Mouse (Mus musculus): ENCODE results near the gene Gpr156. TPM values are rescaled to one million over a fixed set of nuclear protein-coding genes. Genes with fewer than 3 reads are reported as not detected.

Gpr156 gene
- polyA plus RNA-seq, 1 experiment: 0.75 TPM

DNA sequence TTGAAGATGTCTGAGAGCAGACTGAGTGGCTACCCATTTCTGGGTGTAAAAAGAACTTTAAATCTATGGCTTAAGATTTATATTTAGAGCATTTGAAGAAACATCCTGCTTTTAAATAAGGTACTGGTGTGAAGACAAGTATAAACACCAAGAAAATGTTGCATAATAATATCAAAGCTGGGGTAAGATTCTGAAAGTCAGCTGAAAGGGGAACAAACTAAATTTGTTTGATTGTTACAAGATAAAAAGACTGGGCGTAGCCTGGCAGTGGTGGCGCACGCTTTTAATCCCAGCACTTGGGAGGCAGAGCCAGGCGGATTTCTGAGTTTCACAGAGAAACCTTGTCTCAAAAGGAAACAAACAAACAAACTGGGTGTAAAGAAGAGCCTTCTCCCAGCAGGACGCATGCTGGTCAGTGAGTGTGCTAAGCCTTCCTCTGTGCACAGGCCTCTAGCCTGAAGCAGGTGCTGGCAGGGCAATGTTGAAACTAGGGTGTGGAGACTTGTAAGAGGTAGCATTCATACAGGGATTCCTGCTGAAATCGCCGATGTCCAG, 37.3 kb upstream of the Gpr156 start:
- TF ChIP-seq POLR2A (IDR thresholded peaks at IDR 0.05; ENCODE audit: extremely low read depth, insufficient read depth, low read length): no peak
- TF ChIP-seq CTCF (IDR thresholded peaks at IDR 0.05; ENCODE audit: extremely low read depth, insufficient read depth, low read length): no peak
- H3K27ac ChIP-seq (ENCODE audit: insufficient read depth, low read length): no peak overlapping the region
- H3K4me1 ChIP-seq (ENCODE audit: control insufficient read depth, insufficient read depth, low read length): peaks cover 6% of the 10 kb centered on the region
- no peak overlapping the region for H3K4me3 ChIP-seq (ENCODE audit: insufficient read depth, low read length)

DNA sequence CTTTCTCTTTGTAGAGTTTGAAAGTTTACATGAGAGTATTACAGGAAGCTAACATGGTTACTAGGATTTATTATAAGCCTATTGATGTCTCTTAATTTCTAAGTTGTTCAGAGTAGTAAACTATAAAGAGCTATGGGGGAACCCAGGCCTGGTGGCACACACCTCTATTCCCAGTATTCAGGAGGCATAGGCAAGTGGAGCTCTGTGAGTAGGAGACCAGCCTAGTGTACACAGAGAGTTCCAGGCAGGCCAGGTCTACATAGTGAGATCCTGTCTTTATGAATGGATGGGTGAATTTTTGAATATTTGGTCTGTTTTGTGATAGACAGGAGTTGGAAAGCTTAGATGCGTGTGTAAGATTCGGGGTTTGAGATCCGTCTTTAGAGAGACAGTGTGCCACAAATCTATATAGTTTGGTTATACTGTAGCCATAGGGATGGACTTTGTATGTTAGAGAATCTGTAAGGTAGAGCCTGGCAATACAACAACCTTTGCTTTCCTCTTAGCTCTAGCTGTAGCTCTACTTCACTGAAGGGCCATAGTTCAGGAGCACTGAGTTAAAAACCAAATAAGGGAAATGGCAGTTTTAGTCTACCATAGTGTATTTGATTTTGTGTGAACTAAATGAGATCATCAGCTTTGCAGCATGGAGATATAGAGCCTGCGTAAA, 36.4 kb upstream of the Gpr156 start:
- Histone ChIP-seq H3K4me1 (ENCODE audit: control insufficient read depth, insufficient read depth, low read length) (peaks cover 3% of the 10 kb centered on the region), H3K4me3 (ENCODE audit: insufficient read depth, low read length) (no peak overlapping the region), H3K27ac (ENCODE audit: insufficient read depth, low read length) (no peak overlapping the region)
- no peak for TF ChIP-seq POLR2A (IDR thresholded peaks at IDR 0.05; ENCODE audit: extremely low read depth, insufficient read depth, low read length)
- no peak for TF ChIP-seq CTCF (IDR thresholded peaks at IDR 0.05; ENCODE audit: extremely low read depth, insufficient read depth, low read length)

DNA sequence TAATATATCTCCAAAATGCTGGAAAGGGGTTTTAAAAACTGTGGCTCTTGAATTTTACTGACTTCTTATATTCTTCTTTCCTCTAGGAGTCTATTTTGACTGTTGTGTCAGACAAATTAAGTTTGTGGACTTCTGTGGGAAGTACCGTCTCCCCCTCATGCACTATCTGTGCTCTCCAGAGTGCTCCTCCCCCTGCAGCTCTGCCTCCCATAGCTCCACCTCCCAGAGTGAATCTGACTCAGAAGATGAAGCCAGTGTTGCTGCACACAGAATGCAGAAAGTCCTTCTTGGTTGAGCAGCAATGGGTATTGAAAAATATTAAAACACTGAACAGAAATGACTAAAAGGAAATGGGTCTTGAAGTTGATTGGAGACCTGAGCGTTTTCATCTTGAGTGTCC, 35.1 kb upstream of the Gpr156 start:
- TF ChIP-seq CTCF (IDR thresholded peaks at IDR 0.05; ENCODE audit: extremely low read depth, insufficient read depth, low read length) (no peak), POLR2A (IDR thresholded peaks at IDR 0.05; ENCODE audit: extremely low read depth, insufficient read depth, low read length) (no peak)
- Histone ChIP-seq H3K4me3 (ENCODE audit: insufficient read depth, low read length) (no peak overlapping the region), H3K27ac (ENCODE audit: insufficient read depth, low read length) (no peak overlapping the region), H3K4me1 (ENCODE audit: control insufficient read depth, insufficient read depth, low read length) (peaks cover 3% of the 10 kb centered on the region)

DNA sequence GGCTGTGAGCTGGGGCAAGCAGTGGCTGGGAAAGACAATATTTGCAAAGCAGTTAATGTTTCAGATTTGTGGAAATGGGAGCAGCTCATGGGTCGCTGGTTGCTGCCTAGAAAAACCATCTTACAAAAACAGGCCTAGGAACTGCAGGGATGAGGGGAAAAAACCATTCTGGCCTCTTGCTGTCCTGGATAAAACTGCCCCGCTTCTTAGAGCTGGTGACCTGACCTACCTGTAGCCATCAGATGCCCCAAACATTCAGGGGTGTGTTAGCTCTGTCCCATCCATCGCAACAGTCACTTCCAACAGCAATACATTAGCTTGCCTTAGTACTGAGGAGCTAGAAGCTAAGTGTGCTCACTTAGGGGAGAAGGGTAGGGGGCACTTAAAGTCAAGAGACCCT, 27.3 kb upstream of the Gpr156 start:
- no peak overlapping the region for H3K4me3 ChIP-seq (ENCODE audit: insufficient read depth, low read length)
- no peaks in the 10 kb centered on the region for H3K4me1 ChIP-seq (ENCODE audit: control insufficient read depth, insufficient read depth, low read length)
- TF ChIP-seq POLR2A (IDR thresholded peaks at IDR 0.05; ENCODE audit: extremely low read depth, insufficient read depth, low read length) (no peak), CTCF (IDR thresholded peaks at IDR 0.05; ENCODE audit: extremely low read depth, insufficient read depth, low read length) (no peak)
- no peak overlapping the region for H3K27ac ChIP-seq (ENCODE audit: insufficient read depth, low read length)

DNA sequence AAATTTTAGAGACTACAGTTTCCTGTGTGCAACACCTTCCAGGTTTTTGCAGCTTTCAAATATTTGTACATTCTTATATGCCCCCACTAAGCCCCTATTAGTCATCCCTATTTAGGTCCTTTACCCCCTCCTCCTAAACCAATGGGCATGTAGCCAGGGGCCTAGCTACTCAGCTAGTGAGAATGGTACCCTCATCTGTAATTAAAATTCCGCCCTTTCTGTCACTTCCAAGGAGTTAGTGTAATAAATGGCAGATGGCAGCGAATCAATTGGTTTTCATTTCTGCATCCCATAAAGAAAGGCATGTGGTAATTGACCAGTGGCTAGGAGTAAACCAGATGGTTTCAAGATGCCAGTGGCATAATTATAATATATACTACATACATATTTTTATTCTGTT, 23.6 kb upstream of the Gpr156 start:
- no peaks in the 10 kb centered on the region for H3K4me1 ChIP-seq (ENCODE audit: control insufficient read depth, insufficient read depth, low read length)
- TF ChIP-seq POLR2A (IDR thresholded peaks at IDR 0.05; ENCODE audit: extremely low read depth, insufficient read depth, low read length) (no peak), CTCF (IDR thresholded peaks at IDR 0.05; ENCODE audit: extremely low read depth, insufficient read depth, low read length) (no peak)
- H3K27ac ChIP-seq (ENCODE audit: insufficient read depth, low read length): no peak overlapping the region
- H3K4me3 ChIP-seq (ENCODE audit: insufficient read depth, low read length): no peak overlapping the region

DNA sequence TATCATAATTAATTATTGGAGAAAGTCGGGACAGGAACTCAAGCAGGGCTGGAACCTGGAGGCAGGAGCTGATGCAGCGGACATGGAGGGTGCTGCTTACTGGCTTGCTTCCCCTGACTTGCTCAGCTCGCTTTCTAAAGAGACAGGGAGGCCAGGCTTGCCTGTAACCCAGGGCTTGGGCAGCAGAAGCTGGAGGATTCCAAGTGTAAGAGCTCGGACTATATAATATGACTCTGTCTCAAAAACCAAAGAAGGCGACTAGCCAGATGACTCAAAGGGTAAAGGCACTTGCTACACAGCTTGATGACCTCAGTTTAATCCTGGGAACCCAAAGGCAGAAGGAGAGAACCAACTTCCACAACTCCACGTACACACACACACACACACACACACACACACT, 22.9 kb upstream of the Gpr156 start:
- no peak for TF ChIP-seq POLR2A (IDR thresholded peaks at IDR 0.05; ENCODE audit: extremely low read depth, insufficient read depth, low read length)
- no peak for TF ChIP-seq CTCF (IDR thresholded peaks at IDR 0.05; ENCODE audit: extremely low read depth, insufficient read depth, low read length)
- Histone ChIP-seq H3K4me3 (ENCODE audit: insufficient read depth, low read length) (no peak overlapping the region), H3K27ac (ENCODE audit: insufficient read depth, low read length) (no peak overlapping the region), H3K4me1 (ENCODE audit: control insufficient read depth, insufficient read depth, low read length) (no peaks in the 10 kb centered on the region)

DNA sequence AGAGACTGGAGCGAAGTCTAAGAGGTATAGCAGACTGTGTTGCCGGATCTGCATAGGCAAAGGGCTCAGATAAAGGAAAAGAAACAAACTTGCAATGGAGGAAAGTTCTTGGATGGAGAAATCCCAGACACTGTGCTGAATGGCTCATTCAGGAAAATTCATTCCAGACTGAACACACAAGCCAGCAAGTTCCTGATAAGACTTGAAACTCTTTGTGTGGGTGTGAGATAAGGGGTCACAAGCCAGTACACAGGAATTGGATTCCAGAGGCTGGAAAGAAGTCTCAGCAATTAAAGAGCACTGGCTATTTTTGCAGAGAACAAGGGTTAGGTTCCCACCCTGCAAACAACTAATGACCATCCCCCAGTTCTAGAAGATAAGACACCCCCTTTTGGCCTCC, 22.4 kb upstream of the Gpr156 start:
- Histone ChIP-seq H3K4me1 (ENCODE audit: control insufficient read depth, insufficient read depth, low read length) (no peaks in the 10 kb centered on the region), H3K27ac (ENCODE audit: insufficient read depth, low read length) (no peak overlapping the region), H3K4me3 (ENCODE audit: insufficient read depth, low read length) (no peak overlapping the region)
- TF ChIP-seq POLR2A (IDR thresholded peaks at IDR 0.05; ENCODE audit: extremely low read depth, insufficient read depth, low read length): no peak

DNA sequence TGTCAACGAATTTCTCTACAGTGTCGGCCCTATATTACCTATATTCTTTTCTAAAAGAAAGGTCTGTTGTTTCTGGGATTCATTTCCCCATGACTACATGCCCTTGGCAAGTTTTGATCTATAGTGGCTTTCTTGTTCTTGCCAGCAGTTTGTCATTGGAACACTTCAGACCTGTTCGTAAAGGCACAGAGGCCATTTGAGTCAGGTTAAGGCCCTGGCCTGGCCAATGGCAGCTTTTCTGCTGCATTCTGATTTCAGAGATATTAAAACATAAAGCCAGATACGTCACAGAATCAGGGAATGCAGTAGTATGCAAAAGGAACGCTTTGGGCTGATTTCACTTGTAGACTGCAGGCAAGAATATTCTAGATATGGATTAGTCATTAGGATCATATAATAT, 17.5 kb upstream of the Gpr156 start:
- Histone ChIP-seq H3K27ac (ENCODE audit: insufficient read depth, low read length) (no peak overlapping the region), H3K4me3 (ENCODE audit: insufficient read depth, low read length) (no peak overlapping the region), H3K4me1 (ENCODE audit: control insufficient read depth, insufficient read depth, low read length) (no peaks in the 10 kb centered on the region)
- TF ChIP-seq CTCF (IDR thresholded peaks at IDR 0.05; ENCODE audit: extremely low read depth, insufficient read depth, low read length) (no peak), POLR2A (IDR thresholded peaks at IDR 0.05; ENCODE audit: extremely low read depth, insufficient read depth, low read length) (no peak)

DNA sequence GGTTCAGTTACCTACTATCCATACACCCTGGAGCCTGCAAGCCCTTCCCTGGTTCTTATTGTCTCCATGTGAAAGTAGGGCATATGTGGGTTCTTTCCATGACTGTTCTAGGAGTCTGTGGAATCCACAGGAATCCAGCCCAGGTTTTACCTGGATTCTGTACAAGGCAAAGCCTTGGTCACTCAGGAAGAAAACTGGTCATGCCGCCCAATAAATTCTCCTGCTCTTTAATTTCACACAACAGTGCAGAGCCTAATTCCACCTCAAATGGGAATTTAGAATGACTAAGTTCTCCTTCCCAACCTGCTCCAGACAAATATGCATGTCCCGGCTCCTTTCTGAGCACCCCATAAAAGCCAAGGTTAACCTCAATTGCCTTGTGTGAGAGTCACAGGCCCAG, 16.9 kb upstream of the Gpr156 start:
- no peak overlapping the region for H3K4me3 ChIP-seq (ENCODE audit: insufficient read depth, low read length)
- no peak overlapping the region for H3K27ac ChIP-seq (ENCODE audit: insufficient read depth, low read length)
- TF ChIP-seq CTCF (IDR thresholded peaks at IDR 0.05; ENCODE audit: extremely low read depth, insufficient read depth, low read length) (no peak), POLR2A (IDR thresholded peaks at IDR 0.05; ENCODE audit: extremely low read depth, insufficient read depth, low read length) (no peak)
- no peaks in the 10 kb centered on the region for H3K4me1 ChIP-seq (ENCODE audit: control insufficient read depth, insufficient read depth, low read length)

DNA sequence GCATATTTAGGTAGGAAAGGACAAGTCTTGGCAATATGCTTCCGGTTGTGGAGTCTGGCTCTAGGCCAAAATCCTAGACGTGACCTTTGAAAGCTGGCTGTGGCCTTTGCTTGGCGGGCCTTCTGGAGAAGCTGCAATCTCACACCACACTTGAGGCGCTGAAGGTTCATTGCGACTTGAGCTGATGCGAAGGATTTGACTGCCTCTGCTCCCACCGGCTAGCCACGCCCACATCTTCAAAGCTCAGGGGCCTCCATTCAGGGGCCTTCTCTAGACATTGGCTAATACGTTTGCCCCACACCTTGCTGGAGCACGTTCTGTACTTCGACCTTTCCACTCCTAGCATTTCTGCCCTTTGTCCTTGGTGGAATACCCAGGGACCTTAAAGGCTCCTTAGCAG, 15.0 kb upstream of the Gpr156 start:
- Histone ChIP-seq H3K27ac (ENCODE audit: insufficient read depth, low read length) (no peak overlapping the region), H3K4me3 (ENCODE audit: insufficient read depth, low read length) (no peak overlapping the region), H3K4me1 (ENCODE audit: control insufficient read depth, insufficient read depth, low read length) (no peaks in the 10 kb centered on the region)
- no peak for TF ChIP-seq CTCF (IDR thresholded peaks at IDR 0.05; ENCODE audit: extremely low read depth, insufficient read depth, low read length)
- TF ChIP-seq POLR2A (IDR thresholded peaks at IDR 0.05; ENCODE audit: extremely low read depth, insufficient read depth, low read length): no peak
